Mouse (Mus musculus): Measurements from ENCODE around the gene Nmu. TPM values are rescaled to one million over a fixed set of nuclear protein-coding genes. Genes with fewer than 3 reads are reported as not detected.

The Nmu gene
- not detected in 2 replicates for polyA plus RNA-seq (2012; rRNA removed)

- Histone ChIP-seq H3K27me3 (ENCODE audit: control insufficient read depth, insufficient read depth, low read length) (peaks cover 4% of the 10 kb centered on the region), H3K4me1 (ENCODE audit: control insufficient read depth, insufficient read depth, insufficient read length) (no peaks in the 10 kb centered on the region), H3K27ac (ENCODE audit: insufficient read depth, low read length) (no peak within 1 kb of the TSS), H3K4me3 (ENCODE audit: extremely low read depth, insufficient read depth, insufficient read length) (no peak within 1 kb of the TSS), H3K36me3 (ENCODE audit: control insufficient read depth, insufficient read depth, low read length) (no peaks in the 10 kb centered on the region)
- DNase-seq (ENCODE audit: low read depth in 1 of 2, low spot score in 2 of 2) = no peak
- no peak for TF ChIP-seq CTCF (IDR thresholded peaks at IDR 0.05; ENCODE audit: extremely low read depth, insufficient read depth, insufficient read length, insufficient replicate concordance)
- TF ChIP-seq POLR2A (IDR thresholded peaks at IDR 0.05; ENCODE audit: low read depth, low read length) = no peak
- 13% methylated on average over 35 of the region's 35 CpGs for WGBS
These were observed at the start of gene Nmu for GRCm38 (mm10) chr5:76363453-76364104. Gene Nmu, minus strand, starts transcription at chr5:76363788.

GRCm38 (mm10) chr5:76411697-76412096 is 48.1 kb upstream of the Nmu start:
- no peaks in the 10 kb centered on the region for H3K4me1 ChIP-seq (ENCODE audit: control insufficient read depth, insufficient read depth, insufficient read length)
- H3K27me3 ChIP-seq (ENCODE audit: control insufficient read depth, insufficient read depth, low read length) = no peaks in the 10 kb centered on the region
- H3K36me3 ChIP-seq (ENCODE audit: control insufficient read depth, insufficient read depth, low read length) = no peaks in the 10 kb centered on the region
- no peak for DNase-seq (ENCODE audit: low read depth in 1 of 2, low spot score in 2 of 2)
- H3K27ac ChIP-seq (ENCODE audit: insufficient read depth, low read length) = no peak overlapping the region
- no peak overlapping the region for H3K4me3 ChIP-seq (ENCODE audit: extremely low read depth, insufficient read depth, insufficient read length)
- TF ChIP-seq POLR2A (IDR thresholded peaks at IDR 0.05; ENCODE audit: low read depth, low read length) = no peak
- no peak for TF ChIP-seq CTCF (IDR thresholded peaks at IDR 0.05; ENCODE audit: extremely low read depth, insufficient read depth, insufficient read length, insufficient replicate concordance)
- WGBS = 84% methylated on average over 4 of the region's 4 CpGs

DNA sequence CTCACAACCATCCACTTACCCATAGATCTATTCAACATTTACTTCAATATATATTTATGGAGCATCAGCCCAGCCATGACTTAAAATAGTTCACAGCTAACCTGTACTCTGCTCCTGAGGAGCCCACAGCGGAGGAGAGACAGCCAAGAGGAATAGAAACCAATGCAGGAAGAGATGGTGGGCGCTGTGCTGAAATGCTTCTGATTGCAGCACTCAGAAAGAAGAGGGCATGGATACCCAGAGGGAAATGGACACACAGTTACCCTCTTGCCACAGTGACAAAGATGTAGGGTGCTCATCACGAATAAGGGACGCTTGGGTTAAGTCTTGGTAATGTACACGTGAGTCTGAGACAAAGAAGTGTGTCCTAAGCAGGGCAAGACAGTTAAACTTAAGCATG is 30.8 kb upstream of the Nmu start:
- 76% methylated on average over 5 of the region's 5 CpGs for WGBS
- Histone ChIP-seq H3K27ac (ENCODE audit: insufficient read depth, low read length) (no peak overlapping the region), H3K36me3 (ENCODE audit: control insufficient read depth, insufficient read depth, low read length) (no peaks in the 10 kb centered on the region), H3K27me3 (ENCODE audit: control insufficient read depth, insufficient read depth, low read length) (no peaks in the 10 kb centered on the region), H3K4me1 (ENCODE audit: control insufficient read depth, insufficient read depth, insufficient read length) (no peaks in the 10 kb centered on the region), H3K4me3 (ENCODE audit: extremely low read depth, insufficient read depth, insufficient read length) (no peak overlapping the region)
- no peak for TF ChIP-seq CTCF (IDR thresholded peaks at IDR 0.05; ENCODE audit: extremely low read depth, insufficient read depth, insufficient read length, insufficient replicate concordance)
- TF ChIP-seq POLR2A (IDR thresholded peaks at IDR 0.05; ENCODE audit: low read depth, low read length) = no peak
- DNase-seq (ENCODE audit: low read depth in 1 of 2, low spot score in 2 of 2) = no peak

DNA sequence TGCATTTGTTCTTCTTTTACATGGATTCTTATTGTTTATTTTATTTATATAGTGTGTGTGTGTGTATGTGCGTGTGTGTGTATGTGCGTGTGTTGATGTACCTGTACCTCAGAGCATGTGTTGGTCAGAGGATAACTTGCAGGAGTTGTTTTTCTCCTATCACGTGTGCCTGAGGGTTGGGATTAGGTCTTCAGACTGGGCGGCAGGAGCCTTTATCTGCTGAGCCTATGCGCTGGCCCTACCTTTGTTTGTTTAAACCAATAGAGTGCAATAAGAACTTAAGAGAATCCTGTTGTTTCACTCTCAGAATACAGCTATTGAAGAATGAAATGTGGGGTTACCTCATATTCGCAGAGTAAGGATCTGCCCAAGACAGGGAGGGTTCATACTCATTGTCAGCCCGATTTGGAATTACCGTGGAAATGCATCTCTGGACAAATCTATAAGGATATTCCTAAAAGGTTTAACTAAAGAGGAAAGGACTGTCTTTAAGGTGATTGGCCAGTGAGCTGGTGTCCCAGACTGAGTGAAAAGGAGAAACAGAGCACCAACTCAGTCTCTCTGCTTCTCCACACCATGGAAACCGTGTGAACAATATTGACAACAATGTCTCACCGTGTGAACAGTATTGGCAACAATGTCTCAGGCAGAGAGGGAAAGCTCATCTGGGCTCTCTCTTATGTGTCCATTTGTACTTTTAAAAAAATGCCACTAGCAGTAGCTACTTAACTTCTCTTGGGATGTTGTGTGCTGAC is 25.6 kb upstream of the Nmu start:
- Histone ChIP-seq H3K27me3 (ENCODE audit: control insufficient read depth, insufficient read depth, low read length) (no peaks in the 10 kb centered on the region), H3K36me3 (ENCODE audit: control insufficient read depth, insufficient read depth, low read length) (no peaks in the 10 kb centered on the region), H3K4me1 (ENCODE audit: control insufficient read depth, insufficient read depth, insufficient read length) (no peaks in the 10 kb centered on the region), H3K27ac (ENCODE audit: insufficient read depth, low read length) (no peak overlapping the region), H3K4me3 (ENCODE audit: extremely low read depth, insufficient read depth, insufficient read length) (no peak overlapping the region)
- TF ChIP-seq POLR2A (IDR thresholded peaks at IDR 0.05; ENCODE audit: low read depth, low read length) (no peak), CTCF (IDR thresholded peaks at IDR 0.05; ENCODE audit: extremely low read depth, insufficient read depth, insufficient read length, insufficient replicate concordance) (no peak)
- no peak for DNase-seq (ENCODE audit: low read depth in 1 of 2, low spot score in 2 of 2)
- WGBS = 86% methylated on average over 10 of the region's 10 CpGs

GRCm38 (mm10) chr5:76388474-76388873 is 24.9 kb upstream of the Nmu start:
- no peaks in the 10 kb centered on the region for H3K27me3 ChIP-seq (ENCODE audit: control insufficient read depth, insufficient read depth, low read length)
- 88% methylated on average over 2 of the region's 2 CpGs for WGBS
- H3K4me3 ChIP-seq (ENCODE audit: extremely low read depth, insufficient read depth, insufficient read length) = no peak overlapping the region
- DNase-seq (ENCODE audit: low read depth in 1 of 2, low spot score in 2 of 2) = no peak
- no peaks in the 10 kb centered on the region for H3K36me3 ChIP-seq (ENCODE audit: control insufficient read depth, insufficient read depth, low read length)
- no peak overlapping the region for H3K27ac ChIP-seq (ENCODE audit: insufficient read depth, low read length)
- H3K4me1 ChIP-seq (ENCODE audit: control insufficient read depth, insufficient read depth, insufficient read length) = no peaks in the 10 kb centered on the region
- TF ChIP-seq POLR2A (IDR thresholded peaks at IDR 0.05; ENCODE audit: low read depth, low read length) = no peak
- no peak for TF ChIP-seq CTCF (IDR thresholded peaks at IDR 0.05; ENCODE audit: extremely low read depth, insufficient read depth, insufficient read length, insufficient replicate concordance)

GRCm38 (mm10) chr5:76383673-76384072 is 20.1 kb upstream of the Nmu start:
- DNase-seq (ENCODE audit: low read depth in 1 of 2, low spot score in 2 of 2) = no peak
- TF ChIP-seq POLR2A (IDR thresholded peaks at IDR 0.05; ENCODE audit: low read depth, low read length) (no peak), CTCF (IDR thresholded peaks at IDR 0.05; ENCODE audit: extremely low read depth, insufficient read depth, insufficient read length, insufficient replicate concordance) (no peak)
- H3K27ac ChIP-seq (ENCODE audit: insufficient read depth, low read length) = no peak overlapping the region
- H3K4me1 ChIP-seq (ENCODE audit: control insufficient read depth, insufficient read depth, insufficient read length) = no peaks in the 10 kb centered on the region
- H3K4me3 ChIP-seq (ENCODE audit: extremely low read depth, insufficient read depth, insufficient read length) = no peak overlapping the region
- no peaks in the 10 kb centered on the region for H3K27me3 ChIP-seq (ENCODE audit: control insufficient read depth, insufficient read depth, low read length)
- no peaks in the 10 kb centered on the region for H3K36me3 ChIP-seq (ENCODE audit: control insufficient read depth, insufficient read depth, low read length)
- 80% methylated on average over 6 of the region's 6 CpGs for WGBS

DNA sequence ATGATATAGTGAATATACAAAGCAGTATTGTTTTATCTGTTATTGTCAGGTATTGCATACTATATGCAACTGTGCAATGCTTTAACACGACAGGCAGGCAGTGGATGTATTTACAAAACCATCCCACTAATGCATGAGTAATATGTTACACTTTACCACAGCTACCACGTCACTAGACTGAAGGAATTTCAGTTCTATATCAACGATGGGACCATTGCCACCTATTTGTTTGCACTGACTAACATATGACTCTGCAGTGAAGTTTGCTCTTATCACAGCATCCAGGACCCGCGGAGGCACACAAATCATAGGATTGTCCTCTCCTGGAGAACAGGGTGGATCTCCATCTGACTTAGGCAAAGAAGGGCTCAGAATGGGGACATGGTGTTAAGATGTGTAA is 18.2 kb upstream of the Nmu start:
- 86% methylated on average over 5 of the region's 5 CpGs for WGBS
- Histone ChIP-seq H3K36me3 (ENCODE audit: control insufficient read depth, insufficient read depth, low read length) (no peaks in the 10 kb centered on the region), H3K4me1 (ENCODE audit: control insufficient read depth, insufficient read depth, insufficient read length) (no peaks in the 10 kb centered on the region), H3K27me3 (ENCODE audit: control insufficient read depth, insufficient read depth, low read length) (no peaks in the 10 kb centered on the region), H3K4me3 (ENCODE audit: extremely low read depth, insufficient read depth, insufficient read length) (no peak overlapping the region), H3K27ac (ENCODE audit: insufficient read depth, low read length) (no peak overlapping the region)
- no peak for DNase-seq (ENCODE audit: low read depth in 1 of 2, low spot score in 2 of 2)
- no peak for TF ChIP-seq POLR2A (IDR thresholded peaks at IDR 0.05; ENCODE audit: low read depth, low read length)
- TF ChIP-seq CTCF (IDR thresholded peaks at IDR 0.05; ENCODE audit: extremely low read depth, insufficient read depth, insufficient read length, insufficient replicate concordance) = no peak

Data from spleen, adult 2 months (tissue).